Mouse (Mus musculus) embryonic fibroblast, embryonic 13.5 days (primary cell): ENCODE measurements around the gene Smim20.

Source experiments
- CTCF ChIP-seq: IDR thresholded peaks from 2 replicates; pipeline ENCODE4 v1.5.1; 2011; ENCODE audit warnings: mild to moderate bottlenecking, control low read depth, low read length, moderate library complexity, borderline replicate concordance; ENCODE audit not compliant: insufficient read depth
- POLR2A ChIP-seq: IDR thresholded peaks from 2 replicates; pipeline ENCODE4 v1.6.1; 2011; ENCODE audit warnings: low read depth, mild to moderate bottlenecking, control low read depth, low read length, moderate library complexity

- TF ChIP-seq POLR2A (no peak), CTCF (no peak)
These were observed 37.1 kb downstream of the Smim20 start for GRCm38 (mm10) chr5:53303941-53304340.
